Mouse (Mus musculus): Measurements from ENCODE around the gene Zfp956.

DNA sequence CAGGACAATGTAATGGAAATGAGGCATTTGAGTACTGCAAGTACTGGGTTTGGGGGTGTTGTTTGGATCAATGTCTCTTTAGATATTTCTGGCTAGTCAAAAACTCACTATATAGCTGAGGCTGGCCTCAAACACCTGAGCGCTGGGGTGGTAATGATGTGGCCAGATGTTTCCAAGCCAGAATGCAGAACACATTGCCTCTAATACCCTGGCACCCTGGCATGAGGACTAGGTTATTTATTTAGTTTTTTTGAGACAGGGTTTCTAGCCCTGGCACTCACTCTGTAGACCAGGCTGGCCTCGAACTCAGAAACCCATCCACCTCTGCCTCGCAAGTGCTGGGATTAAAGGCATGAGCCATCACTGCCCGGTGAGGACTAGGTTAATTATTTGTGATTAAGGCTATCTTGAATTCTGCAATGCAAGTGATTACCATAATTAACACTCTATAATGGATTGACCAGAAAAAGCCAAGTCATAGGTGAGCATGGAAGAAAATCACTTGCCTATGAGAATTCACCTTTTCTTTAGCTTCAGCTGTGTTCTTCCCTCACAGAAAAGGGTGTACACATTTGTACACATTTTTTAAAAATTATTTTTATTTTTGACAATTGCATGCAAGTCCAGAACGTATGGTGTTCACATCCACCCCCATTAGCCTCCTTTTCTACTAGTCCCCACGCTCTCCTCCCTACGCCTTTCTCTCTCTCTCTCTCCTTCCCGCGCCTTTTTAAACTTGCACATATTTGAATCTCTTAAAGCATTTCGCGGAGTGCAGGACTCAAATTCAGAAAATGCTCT lies 33.3 kb upstream of the Zfp956 start:
- TF ChIP-seq CTCF (IDR thresholded peaks at IDR 0.05; ENCODE audit: low read depth, low read length), result no peak
- TF ChIP-seq POLR2A (IDR thresholded peaks at IDR 0.05; ENCODE audit: extremely low read depth, insufficient read depth, low read length), result no peak

Measured in liver, adult 2 months (tissue).